Mouse (Mus musculus) thymus, postnatal 4 days (tissue): ENCODE measurements around the gene Chek2.

Experiments used
- DNase-seq: peaks from one replicate; pipeline ENCODE4 v3.0.0; 2021

The Chek2 gene

DNA sequence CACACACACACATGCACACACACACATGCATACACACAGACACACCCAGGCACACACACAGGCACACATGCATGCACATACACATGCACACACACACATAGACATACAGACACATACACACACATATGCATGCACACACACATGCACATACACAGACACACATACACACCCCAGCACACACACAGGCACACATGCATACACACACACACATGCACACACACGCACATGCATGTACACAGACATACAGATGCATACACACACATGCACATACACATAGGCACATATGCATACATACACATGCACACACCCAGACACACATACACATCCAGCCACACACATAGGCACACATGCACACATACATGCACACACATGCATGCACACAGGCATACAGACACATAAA, 66.9 kb downstream of the Chek2 start:
- no peak for DNase-seq

DNA sequence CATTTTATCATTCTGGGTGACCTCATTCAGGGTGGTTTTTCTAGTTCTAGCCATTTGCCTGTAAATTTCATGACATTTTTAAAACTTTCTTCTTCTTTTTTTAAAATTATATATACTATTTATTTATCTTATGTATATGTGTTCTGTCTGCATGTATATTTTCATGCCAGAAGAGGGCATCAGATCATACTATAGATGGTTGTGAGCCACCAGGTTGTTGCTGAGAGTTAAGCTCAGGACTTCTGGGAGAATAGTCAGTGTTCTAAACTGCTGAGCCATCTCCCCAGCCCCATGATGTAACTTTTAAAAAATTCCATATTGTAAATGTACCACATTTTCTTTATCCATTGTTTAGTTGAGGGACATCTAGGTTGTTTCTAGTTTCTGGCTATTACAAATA, 69.1 kb downstream of the Chek2 start:
- DNase-seq: no peak

DNA sequence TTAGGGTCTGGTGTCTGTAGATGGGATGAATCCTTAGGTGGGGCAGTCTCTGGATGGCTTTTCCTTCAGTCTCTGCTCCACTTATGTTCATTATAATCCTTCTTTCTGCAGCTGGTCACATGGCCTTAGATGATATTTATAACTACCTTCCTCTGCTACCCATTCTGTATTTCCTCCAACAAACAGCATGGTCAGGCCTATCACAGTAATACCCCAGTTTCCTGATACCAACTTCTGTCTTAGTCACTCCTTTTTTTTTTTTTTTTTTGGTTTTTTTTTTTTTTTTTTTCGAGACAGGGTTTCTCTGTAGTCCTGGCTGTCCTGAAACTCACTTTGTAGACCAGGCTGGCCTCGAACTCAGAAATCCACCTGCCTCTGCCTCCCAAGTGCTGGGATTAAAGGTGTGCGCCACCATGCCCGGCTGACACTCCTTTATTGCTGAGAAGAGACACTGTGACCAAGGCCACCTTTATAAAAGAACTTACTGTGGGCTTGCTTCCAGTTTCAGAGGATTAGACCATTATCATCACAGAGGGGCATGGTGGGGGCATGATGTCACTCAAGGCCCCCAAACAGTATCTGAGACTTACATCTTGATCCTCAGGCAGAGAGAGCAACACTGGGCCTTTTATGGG, 70.3 kb downstream of the Chek2 start:
- DNase-seq: no peak

DNA sequence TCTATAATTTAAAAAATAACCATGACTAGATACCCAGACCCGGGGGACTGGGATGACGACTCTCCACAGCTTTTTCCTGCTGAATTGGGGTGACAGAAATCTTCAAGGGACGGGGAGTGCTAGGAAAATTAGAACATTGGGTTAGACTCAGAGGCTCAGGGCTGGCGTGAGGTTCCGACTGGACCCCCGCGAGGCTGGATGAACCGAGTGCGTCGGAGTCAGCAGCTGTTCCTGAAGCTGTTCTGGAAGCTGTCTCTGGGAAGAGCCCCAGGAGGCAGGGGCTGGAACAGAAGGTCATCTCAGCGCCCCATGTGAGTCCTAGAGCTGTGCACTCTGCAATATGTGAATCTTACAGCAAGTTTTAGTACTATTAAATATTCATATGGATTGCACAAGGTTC, 75.1 kb downstream of the Chek2 start:
- DNase-seq: no peak

DNA sequence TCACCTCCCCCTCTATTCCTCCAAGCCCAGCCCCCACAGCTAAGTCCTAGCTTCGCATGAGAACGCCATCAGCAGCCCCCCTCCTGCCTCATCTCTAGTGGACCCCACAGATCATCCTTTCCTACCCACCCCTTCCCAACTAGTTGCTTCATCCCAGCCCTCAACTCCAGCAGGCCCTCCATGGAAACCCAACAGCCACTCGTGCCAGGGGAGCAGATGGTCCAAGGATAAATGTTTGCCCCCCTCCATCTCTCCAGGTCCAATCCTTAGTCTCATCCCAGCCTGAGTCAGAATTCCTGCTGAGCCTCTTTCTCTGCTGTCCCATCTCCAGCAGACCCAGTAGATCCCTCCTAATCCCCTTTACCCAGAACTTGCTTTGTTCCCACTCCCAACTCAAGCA, 76.5 kb downstream of the Chek2 start:
- no peak for DNase-seq

DNA sequence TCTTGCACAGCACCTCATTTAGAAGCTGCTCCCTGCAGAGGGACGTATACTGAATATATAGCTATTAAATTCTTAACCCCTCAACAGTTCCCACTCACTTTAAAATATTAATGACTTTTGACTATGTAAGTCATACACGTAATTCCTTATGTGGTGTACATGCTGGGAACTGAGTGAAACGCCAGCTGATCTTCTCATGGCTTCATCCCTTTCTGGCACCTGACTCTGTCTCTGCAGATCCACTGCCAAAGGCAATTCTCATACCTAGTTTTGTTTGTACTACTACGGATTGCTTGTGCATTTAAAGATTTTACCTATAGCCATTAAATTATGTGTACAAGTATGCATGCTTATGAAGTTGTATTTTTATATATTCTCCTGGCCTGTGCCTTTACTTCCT, 79.8 kb downstream of the Chek2 start:
- no peak for DNase-seq

DNA sequence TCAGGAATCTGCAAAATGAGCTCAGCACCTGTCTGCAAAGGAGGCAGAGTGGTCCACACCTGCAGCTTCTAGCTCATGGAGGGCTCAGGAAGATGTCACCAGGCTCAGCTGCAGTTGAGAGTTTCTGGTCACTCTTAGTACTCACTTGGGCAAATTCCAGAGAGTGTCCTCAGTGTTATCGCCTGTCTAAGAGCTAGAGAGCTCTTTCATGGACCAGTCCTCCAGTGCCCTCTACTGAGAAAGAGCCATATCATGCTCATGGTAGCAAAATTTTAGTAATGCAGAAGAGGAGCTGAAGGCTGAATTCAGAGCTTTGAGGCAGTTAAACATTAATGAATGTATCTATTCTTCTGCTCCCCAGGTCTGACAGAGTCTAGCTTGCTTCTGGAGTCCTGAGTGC, 83.6 kb downstream of the Chek2 start:
- no peak for DNase-seq
